Mouse (Mus musculus): Measurements from ENCODE around the gene Slc37a4. TPM values are rescaled to one million over a fixed set of nuclear protein-coding genes. Genes with fewer than 3 reads are reported as not detected.
"Not testable (repeated sequence)": the region's sequence is repeated elsewhere in the genome, so short reads cannot be mapped to it uniquely, and the experiment has no call there.

Slc37a4 gene
- total RNA-seq, 4 experiments from 2014 or later: 30.5 to 34.1 (median 31.8) TPM

DNA sequence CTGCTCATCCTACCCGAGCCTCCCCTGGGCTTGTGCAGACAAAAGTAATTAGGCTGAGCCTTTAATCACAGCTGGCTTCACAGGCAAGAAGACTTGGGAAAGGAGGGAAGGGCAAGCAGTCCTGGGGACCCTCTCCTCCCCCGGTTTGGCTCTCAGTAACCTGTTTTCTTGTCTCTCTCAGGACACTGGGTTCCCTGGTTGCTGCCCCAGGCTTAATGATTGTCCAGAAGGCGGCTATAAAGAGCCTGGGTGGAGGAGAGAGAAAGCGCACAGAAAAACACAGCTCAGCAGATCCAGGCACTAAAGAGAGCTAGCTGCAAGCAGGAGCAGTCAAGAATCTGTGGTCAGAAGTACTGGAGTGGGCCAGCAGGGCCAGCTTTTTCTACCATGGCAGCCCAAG lies 1.4 kb downstream of the Slc37a4 start:
- no peak for DNase-seq (ENCODE audit: low spot score in 2 of 2)

DNA sequence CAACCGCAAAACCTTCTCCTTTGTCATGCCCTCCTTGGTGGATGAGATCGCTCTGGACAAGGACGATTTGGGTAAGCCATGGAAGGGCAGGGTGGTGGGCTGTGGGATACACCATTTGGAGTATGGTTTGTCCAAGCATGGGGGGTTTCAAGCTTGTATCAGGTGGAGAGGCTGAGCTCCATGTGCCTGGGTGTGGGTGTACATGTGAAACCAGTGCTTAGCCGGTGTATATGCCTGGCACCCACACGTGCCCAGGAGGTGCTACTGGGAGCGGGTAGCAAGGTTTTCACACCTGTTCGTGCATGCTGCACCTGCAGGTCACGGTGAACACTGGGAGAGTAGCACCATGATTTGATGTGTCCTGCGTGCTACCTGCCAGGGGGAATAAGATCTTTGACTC lies 1.9 kb downstream of the Slc37a4 start:
- DNase-seq (ENCODE audit: low spot score in 2 of 2): peak in 1 of 2 experiments; percentile 29

GRCm38 (mm10) chr9:44399114-44399794 lies 2.6 kb downstream of the Slc37a4 start:
- DNase-seq (ENCODE audit: low spot score in 2 of 2): no peak

GRCm38 (mm10) chr9:44399795-44400114 lies 3.1 kb downstream of the Slc37a4 start:
- DNase-seq (ENCODE audit: low spot score in 2 of 2): no peak

- DNase-seq (ENCODE audit: low spot score in 2 of 2): no peak
These were observed 4.4 kb downstream of the Slc37a4 start for GRCm38 (mm10) chr9:44401081-44401480.

DNA sequence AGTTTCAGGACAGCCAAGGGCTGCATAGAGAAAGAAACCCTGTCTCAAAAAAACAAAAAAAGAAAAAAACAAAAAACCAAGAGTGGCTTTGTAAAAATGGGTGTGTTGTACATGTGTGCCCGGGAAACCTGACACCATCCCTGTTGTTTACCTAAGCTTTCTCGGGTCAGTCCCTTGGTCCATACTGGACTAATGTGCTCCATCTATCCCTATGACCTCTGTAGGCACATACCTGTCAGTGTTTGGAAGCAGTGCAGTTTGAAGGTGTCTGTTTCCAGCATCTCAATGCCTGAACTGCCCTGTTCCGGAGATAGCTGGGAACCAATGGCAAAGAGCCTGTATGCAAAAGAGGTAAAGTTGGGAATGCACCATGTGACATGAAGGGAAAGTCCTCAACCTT lies 8.4 kb downstream of the Slc37a4 start:
- DNase-seq (ENCODE audit: low spot score in 2 of 2): no peak

DNA sequence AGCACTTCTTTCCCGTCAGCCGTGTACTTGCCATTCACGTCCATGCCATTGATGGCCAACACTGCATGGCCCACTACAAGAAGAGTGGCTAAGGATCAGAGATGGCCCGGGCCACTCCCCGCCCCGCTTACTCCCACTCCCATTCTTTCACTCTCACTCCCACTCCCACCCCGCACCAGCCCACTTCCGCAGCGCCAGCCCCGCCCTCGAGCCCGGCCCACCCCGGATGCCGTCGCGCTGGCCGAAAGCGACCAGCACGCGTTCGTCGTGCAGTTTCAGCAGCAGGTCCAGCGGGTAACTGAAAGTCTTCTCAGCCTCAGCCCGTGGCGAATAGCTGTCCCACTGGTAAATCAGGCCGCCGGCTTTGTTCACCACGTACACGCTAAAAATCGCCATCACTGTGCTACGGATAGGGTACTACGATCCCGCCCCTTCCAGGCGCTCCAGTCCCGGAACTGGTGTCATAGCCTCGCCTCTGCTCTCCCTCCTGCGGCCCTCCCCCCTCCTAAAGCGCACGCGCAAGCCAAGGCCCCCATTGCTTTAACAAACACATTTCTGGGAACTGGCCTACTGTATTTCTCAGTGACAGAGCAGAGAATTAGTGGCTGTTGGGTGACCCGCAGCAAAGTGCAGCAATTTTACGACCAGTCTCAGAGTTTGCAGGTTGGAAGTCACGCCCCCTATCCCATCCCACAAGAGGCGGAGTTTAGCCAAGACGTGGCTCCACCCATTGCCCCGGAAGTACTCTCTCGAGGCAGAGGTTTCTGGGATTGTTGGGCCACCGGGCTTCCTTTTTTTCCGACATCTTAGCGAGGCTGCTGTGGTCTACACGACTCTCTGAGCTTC lies 10.5 kb downstream of the Slc37a4 start, which contains the start of the genes Rps25 and Trappc4:
Gene Rps25 (plus strand): TSS at position 234 of the 846 bp plus-strand sequence.
Gene Trappc4 (minus strand): TSS at position 695 of the 846 bp plus-strand sequence.
- DNase-seq (ENCODE audit: low spot score in 2 of 2): peak; percentile 89

- no peak for DNase-seq (ENCODE audit: low spot score in 2 of 2)
These were observed 11.1 kb downstream of the Slc37a4 start for GRCm38 (mm10) chr9:44407752-44408097.

DNA sequence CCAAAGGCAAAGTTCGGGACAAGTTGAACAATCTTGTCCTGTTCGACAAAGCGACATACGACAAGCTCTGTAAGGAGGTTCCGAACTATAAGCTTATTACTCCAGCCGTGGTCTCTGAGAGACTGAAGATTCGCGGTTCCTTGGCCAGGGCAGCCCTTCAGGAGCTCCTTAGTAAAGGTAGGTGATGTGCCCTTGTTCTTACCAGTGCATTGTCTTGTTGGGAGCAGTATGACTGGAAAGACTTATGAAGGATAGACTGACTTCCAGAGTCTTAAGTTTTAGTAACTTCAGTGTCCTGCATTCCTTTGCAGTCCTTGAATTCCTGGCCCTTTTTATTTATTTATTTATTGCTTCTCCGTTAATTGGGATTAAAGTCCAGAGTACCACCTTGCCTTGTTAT lies 12.0 kb downstream of the Slc37a4 start:
- DNase-seq (ENCODE audit: low spot score in 2 of 2): not testable (repeated sequence)

- no peak for DNase-seq (ENCODE audit: low spot score in 2 of 2)
These were observed 14.1 kb downstream of the Slc37a4 start for GRCm38 (mm10) chr9:44410647-44411336.

GRCm38 (mm10) chr9:44411601-44412130 lies 15.0 kb downstream of the Slc37a4 start:
- DNase-seq (ENCODE audit: low spot score in 2 of 2): no peak

DNA sequence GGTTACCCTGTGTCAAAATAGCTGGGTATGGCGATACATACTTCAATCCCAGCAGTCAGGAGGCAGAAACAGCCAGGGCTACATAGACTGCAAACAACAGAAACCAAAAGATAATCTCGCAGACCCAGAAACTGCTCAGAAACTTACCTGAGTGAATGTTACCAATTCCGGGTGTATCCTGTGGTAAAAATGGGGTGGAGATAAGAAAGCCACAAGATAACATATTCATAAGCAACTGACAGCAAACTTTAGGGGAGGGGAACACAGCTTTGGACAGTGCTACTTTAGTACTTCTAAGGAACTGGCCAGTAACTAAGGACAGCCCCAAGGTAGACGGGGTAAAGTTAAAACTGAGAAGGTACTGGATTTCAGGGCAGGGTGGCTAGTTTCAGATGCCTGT lies 15.7 kb downstream of the Slc37a4 start:
- DNase-seq (ENCODE audit: low spot score in 2 of 2): no peak

GRCm38 (mm10) chr9:44412781-44413180 lies 16.1 kb downstream of the Slc37a4 start:
- DNase-seq (ENCODE audit: low spot score in 2 of 2): no peak

- DNase-seq (ENCODE audit: low spot score in 2 of 2): no peak
These were observed 20.7 kb downstream of the Slc37a4 start for GRCm38 (mm10) chr9:44417156-44417891.

DNA sequence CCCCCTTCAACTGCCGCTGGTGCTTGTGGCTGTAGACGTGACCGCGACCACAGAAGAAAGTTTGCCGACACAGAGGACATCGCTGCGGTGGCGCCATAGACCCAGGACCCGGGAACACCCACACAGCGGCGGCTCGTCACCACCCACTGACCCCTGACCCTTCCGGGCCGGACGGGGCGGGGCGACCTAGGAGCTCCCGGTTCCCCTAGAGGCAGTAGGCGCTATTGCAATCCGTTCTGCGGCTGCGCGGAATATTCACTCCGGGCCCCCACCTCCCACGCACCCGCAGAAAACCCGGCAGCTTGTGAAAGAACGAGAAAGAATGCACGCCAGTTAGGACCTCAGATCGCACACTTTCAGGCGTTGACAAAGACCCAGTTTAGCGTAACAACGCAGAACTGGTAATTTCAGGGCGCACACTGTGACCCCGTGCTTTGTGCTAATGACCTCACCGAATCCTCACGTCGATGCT lies 21.3 kb downstream of the Slc37a4 start:
- DNase-seq (ENCODE audit: low spot score in 2 of 2): peak; percentile 94 to 96

GRCm38 (mm10) chr9:44418519-44419385 lies 22.1 kb downstream of the Slc37a4 start, which contains the start of gene Ccdc84:
Gene Ccdc84, minus strand, starts transcription at chr9:44418569.
- no peak for DNase-seq (ENCODE audit: low spot score in 2 of 2)

GRCm38 (mm10) chr9:44419730-44420129 lies 23.1 kb downstream of the Slc37a4 start:
- not testable (repeated sequence) for DNase-seq (ENCODE audit: low spot score in 2 of 2)

- no peak for DNase-seq (ENCODE audit: low spot score in 2 of 2)
These were observed 23.7 kb downstream of the Slc37a4 start for GRCm38 (mm10) chr9:44420280-44420898.

- DNase-seq (ENCODE audit: low spot score in 2 of 2): no peak
These were observed 26.9 kb downstream of the Slc37a4 start for GRCm38 (mm10) chr9:44423576-44423975.
